Mouse (Mus musculus) limb, embryonic 11.5 days (tissue): ENCODE measurements around the gene Arhgap30. TPM values are rescaled to one million over a fixed set of nuclear protein-coding genes. Genes with fewer than 3 reads are reported as not detected.

Experiments used
- ATAC-seq: fragments of 200-750 bp; cut with Nextera tagmentation; 2 replicates; pipeline ENCODE4 v1.8.0; 2017; ENCODE audit warnings: low read depth; ENCODE audit not compliant: insufficient number of reproducible peaks, low FRiP score, low TSS enrichment
- DNase-seq: peaks from one replicate; pipeline ENCODE4 v3.0.0-alpha.2; 2015; ENCODE audit warnings: low spot score
- H3K27ac ChIP-seq: fragments of 300-500 bp; sonication (generic); replicated peaks from 2 replicates; pipeline ENCODE4 v1.5.1; 2014; ENCODE audit warnings: low read depth, mild to moderate bottlenecking, low read length
- H3K27me3 ChIP-seq: fragments of 300-500 bp; sonication (generic); 2 replicates; pipeline ENCODE4 v1.6.1; 2014; ENCODE audit warnings: mild to moderate bottlenecking, low read length, mixed read lengths; ENCODE audit not compliant: control insufficient read depth, insufficient read depth
- H3K36me3 ChIP-seq: fragments of 300-500 bp; sonication (generic); 2 replicates; pipeline ENCODE4 v1.6.1; 2014; ENCODE audit warnings: mild to moderate bottlenecking, low read length, moderate library complexity, mixed read lengths; ENCODE audit not compliant: control insufficient read depth, insufficient read depth
- H3K4me1 ChIP-seq: fragments of 300-500 bp; sonication (generic); 2 replicates; pipeline ENCODE4 v1.6.1; 2014; ENCODE audit warnings: low read length, mixed read lengths; ENCODE audit not compliant: control insufficient read depth, insufficient read depth
- H3K4me2 ChIP-seq: fragments of 300-500 bp; sonication (generic); 2 replicates; pipeline ENCODE4 v1.6.1; 2014; ENCODE audit warnings: low read depth, mild to moderate bottlenecking, moderate library complexity; ENCODE audit not compliant: severe bottlenecking
- H3K4me3 ChIP-seq: fragments of 300-500 bp; sonication (generic); 2 replicates; pipeline ENCODE4 v1.5.1; 2014; ENCODE audit warnings: low read depth, low read length
- H3K9ac ChIP-seq: fragments of 300-500 bp; sonication (generic); 2 replicates; pipeline ENCODE4 v1.6.1; 2014; ENCODE audit warnings: mild to moderate bottlenecking, low read length
- H3K9me3 ChIP-seq: fragments of 300-500 bp; sonication (generic); 2 replicates; pipeline ENCODE4 v1.6.1; 2016; ENCODE audit warnings: low read length; ENCODE audit not compliant: control insufficient read depth
- WGBS: fragments of 180-500 bp; shearing (Covaris S2); extraction: QIAGEN DNeasy Blood & Tissue Kit; methylation state at CpG from one replicate; pipeline ENCODE4 v1.1.7; 2014; 5-methylcytosine and 5-hydroxymethylcytosine counted together
- polyA plus RNA-seq: library from polyadenylated mRNA; unstranded; fragments of >200 nt; fragmentation: Nextera tagmentation; extraction: Ambion mirVana; gene quantifications from 2 replicates; pipeline ENCODE4 v1.2.1, GENCODE M21; 2014

Arhgap30 gene
- polyA plus RNA-seq, 1 experiment from 2014 or later: 0.55 TPM

DNA sequence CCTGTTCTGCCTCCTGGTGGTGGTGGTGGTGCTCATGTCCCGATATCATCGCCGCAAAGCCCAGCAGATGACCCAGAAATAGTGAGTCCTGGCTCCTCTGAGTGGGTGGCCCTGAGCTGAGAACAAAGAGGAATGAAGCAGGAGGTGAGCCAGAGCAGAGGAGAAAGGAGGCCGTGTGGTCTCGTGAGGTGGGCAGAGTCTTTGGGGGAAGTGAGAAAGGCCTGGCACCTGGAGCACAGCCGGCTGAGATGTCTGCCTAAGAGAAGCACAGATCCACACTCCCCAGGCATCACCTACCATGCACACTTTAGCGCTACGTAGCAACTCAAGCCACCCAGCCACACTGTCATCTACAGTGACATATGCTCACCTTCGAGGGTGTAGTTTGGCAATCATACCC lies 3.6 kb upstream of the Arhgap30 start:
- ATAC-seq (no peak), DNase-seq (no peak)
- no peak overlapping the region for H3K4me2 ChIP-seq
- H3K4me3 ChIP-seq: no peak overlapping the region
- H3K9ac ChIP-seq: no peak overlapping the region
- H3K9me3 ChIP-seq: no peaks in the 10 kb centered on the region
- H3K4me1 ChIP-seq: peaks cover 1% of the 10 kb centered on the region; the same call in 1 of the 2 replicates
- peaks cover 2% of the 10 kb centered on the region; the same call in 1 of the 2 replicates for H3K27me3 ChIP-seq
- H3K27ac ChIP-seq: no peak overlapping the region
- WGBS: 69% methylated on average over 9 of the region's 9 CpGs
- H3K36me3 ChIP-seq: no peaks in the 10 kb centered on the region

GRCm38 (mm10) chr1:171387099-171387498 lies 1.7 kb upstream of the Arhgap30 start:
- Histone ChIP-seq H3K9ac (no peak overlapping the region), H3K27me3 (no peaks in the 10 kb centered on the region), H3K4me3 (no peak overlapping the region), H3K4me1 (peaks cover 3% of the 10 kb centered on the region; the same call in 1 of the 2 replicates), H3K36me3 (no peaks in the 10 kb centered on the region), H3K27ac (no peak overlapping the region), H3K4me2 (no peak overlapping the region), H3K9me3 (no peaks in the 10 kb centered on the region)
- peak; percentile 70 for DNase-seq
- 15% methylated on average over 6 of the region's 6 CpGs for WGBS
- ATAC-seq: 0 out of 2 replicates have a peak, but pooled peaks have one; percentile 66

DNA sequence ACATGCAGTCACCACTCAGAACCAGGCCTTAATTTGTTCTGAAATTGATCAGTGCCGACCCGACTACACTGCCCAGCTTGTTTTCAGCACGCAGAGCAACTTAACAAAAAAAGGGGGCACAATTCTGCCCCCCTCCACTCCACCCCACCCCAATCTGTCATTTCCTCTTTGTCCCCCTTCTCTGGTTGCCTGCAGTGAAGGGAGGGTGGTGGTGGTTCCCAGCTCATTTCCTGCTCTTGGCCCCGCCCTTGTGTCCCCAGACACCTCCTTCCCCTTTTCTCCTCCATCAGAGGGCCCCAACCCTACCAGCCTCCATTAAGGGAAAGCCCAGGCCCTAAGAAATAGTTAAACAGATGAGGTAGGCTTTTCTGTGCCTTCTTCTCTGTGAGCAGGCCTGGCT lies 1.3 kb downstream of the Arhgap30 start:
- ATAC-seq (no peak), DNase-seq (no peak)
- 68% methylated on average over 4 of the region's 4 CpGs for WGBS
- H3K27me3 ChIP-seq: no peaks in the 10 kb centered on the region
- H3K4me2 ChIP-seq: no peak overlapping the region
- H3K4me1 ChIP-seq: peaks cover 3% of the 10 kb centered on the region; the same call in 1 of the 2 replicates
- H3K36me3 ChIP-seq: no peaks in the 10 kb centered on the region
- H3K9ac ChIP-seq: no peak overlapping the region
- no peak overlapping the region for H3K27ac ChIP-seq
- H3K9me3 ChIP-seq: no peaks in the 10 kb centered on the region
- H3K4me3 ChIP-seq: no peak overlapping the region

DNA sequence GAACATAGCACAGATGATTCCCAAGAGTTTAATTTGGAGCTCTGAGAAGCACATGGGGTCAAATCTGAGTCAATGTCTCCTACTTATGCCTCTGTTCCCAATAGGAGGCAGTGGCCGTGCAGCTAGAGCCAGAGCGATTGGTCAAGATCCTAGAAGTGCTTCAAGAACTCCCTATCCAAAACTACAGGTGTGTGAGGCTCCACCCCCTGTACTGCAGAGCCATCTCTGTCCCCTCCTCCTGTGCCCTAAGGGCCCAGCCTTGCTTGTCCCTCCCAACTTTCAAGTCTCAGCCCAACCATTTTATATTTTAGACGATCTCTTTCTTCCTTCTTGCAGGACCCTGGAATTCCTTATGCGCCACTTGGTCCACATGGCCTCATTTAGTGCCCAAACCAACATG lies 13.1 kb downstream of the Arhgap30 start:
- H3K9me3 ChIP-seq: no peaks in the 10 kb centered on the region
- DNase-seq (no peak), ATAC-seq (no peak)
- no peak overlapping the region for H3K9ac ChIP-seq
- 80% methylated on average over 4 of the region's 4 CpGs for WGBS
- H3K4me2 ChIP-seq: no peak overlapping the region
- no peak overlapping the region for H3K4me3 ChIP-seq
- no peaks in the 10 kb centered on the region for H3K36me3 ChIP-seq
- H3K4me1 ChIP-seq: no peaks in the 10 kb centered on the region
- no peak overlapping the region for H3K27ac ChIP-seq
- no peaks in the 10 kb centered on the region for H3K27me3 ChIP-seq

GRCm38 (mm10) chr1:171402991-171403390 lies 14.2 kb downstream of the Arhgap30 start:
- WGBS: 74% methylated on average over 9 of the region's 9 CpGs
- H3K4me2 ChIP-seq: no peak overlapping the region
- no peaks in the 10 kb centered on the region for H3K9me3 ChIP-seq
- H3K36me3 ChIP-seq: no peaks in the 10 kb centered on the region
- no peak overlapping the region for H3K27ac ChIP-seq
- ATAC-seq (no peak), DNase-seq (no peak)
- no peaks in the 10 kb centered on the region for H3K27me3 ChIP-seq
- no peak overlapping the region for H3K4me3 ChIP-seq
- H3K4me1 ChIP-seq: no peaks in the 10 kb centered on the region
- H3K9ac ChIP-seq: no peak overlapping the region

DNA sequence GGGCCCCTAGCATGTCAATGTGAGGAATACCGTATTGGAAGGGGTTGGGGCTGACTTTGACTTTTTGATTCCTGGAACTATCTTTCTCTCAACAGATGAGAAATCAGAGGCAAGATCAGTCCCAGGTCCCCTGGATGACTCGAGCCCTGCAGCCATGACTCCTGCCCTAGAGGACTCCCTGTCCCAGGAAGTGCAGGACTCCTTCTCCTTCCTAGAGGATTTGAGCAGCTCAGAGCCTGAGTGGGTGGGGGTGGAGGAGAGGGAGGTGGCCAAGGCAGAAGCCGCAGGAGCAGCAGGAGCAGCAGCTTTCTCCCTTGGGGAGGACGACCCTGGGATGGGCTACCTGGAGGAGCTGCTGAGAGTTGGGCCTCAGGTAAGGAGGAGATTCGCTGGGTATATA lies 18.5 kb downstream of the Arhgap30 start:
- Histone ChIP-seq H3K4me1 (no peaks in the 10 kb centered on the region; the same call in 1 of the 2 replicates), H3K27ac (no peak overlapping the region), H3K9me3 (no peaks in the 10 kb centered on the region), H3K36me3 (no peaks in the 10 kb centered on the region), H3K4me2 (no peak overlapping the region), H3K27me3 (no peaks in the 10 kb centered on the region), H3K9ac (no peak overlapping the region), H3K4me3 (no peak overlapping the region)
- ATAC-seq (no peak), DNase-seq (no peak)
- WGBS: 79% methylated on average over 5 of the region's 5 CpGs

GRCm38 (mm10) chr1:171410231-171410630 lies 21.5 kb downstream of the Arhgap30 start:
- H3K4me3 ChIP-seq: no peak overlapping the region
- WGBS: 76% methylated on average over 1 of the region's 1 CpGs
- no peak for DNase-seq

GRCm38 (mm10) chr1:171410947-171411484 lies 22.3 kb downstream of the Arhgap30 start, which contains the start of gene Usf1:
Gene Usf1, plus strand, starts transcription at chr1:171411313.
- under 1% methylated on average over 36 of the region's 36 CpGs for WGBS
- H3K4me2 ChIP-seq: peak within 1 kb of the TSS; percentile 61
- peak; percentile 94 for DNase-seq
- H3K36me3 ChIP-seq: peaks cover 5% of the 10 kb centered on the region
- H3K27ac ChIP-seq: peak within 1 kb of the TSS; percentile 82
- H3K27me3 ChIP-seq: no peaks in the 10 kb centered on the region
- H3K9me3 ChIP-seq: no peaks in the 10 kb centered on the region
- ATAC-seq: peak; percentile 96
- peak within 1 kb of the TSS; percentile 98 for H3K9ac ChIP-seq
- peak within 1 kb of the TSS; percentile 94 for H3K4me3 ChIP-seq
- peaks cover 3% of the 10 kb centered on the region; the same call in 1 of the 2 replicates for H3K4me1 ChIP-seq

More at GRCm38 (mm10) chr1:171410231-171410630, 21.5 kb downstream of the Arhgap30 start:
- no peak overlapping the region for H3K4me2 ChIP-seq
- no peak for ATAC-seq
- peaks cover 3% of the 10 kb centered on the region; the same call in 1 of the 2 replicates for H3K4me1 ChIP-seq
- no peaks in the 10 kb centered on the region for H3K36me3 ChIP-seq
- no peak overlapping the region for H3K9ac ChIP-seq
- no peak overlapping the region for H3K27ac ChIP-seq
- no peaks in the 10 kb centered on the region for H3K9me3 ChIP-seq
- no peaks in the 10 kb centered on the region for H3K27me3 ChIP-seq
